Mouse (Mus musculus) intestine, postnatal 0 days (tissue): ENCODE results near the gene Endog. TPM values are rescaled to one million over a fixed set of nuclear protein-coding genes. Genes with fewer than 3 reads are reported as not detected.

Experiments used
- ATAC-seq: fragments of 200-750 bp; cut with Nextera tagmentation; 2 replicates; pipeline ENCODE4 v1.8.0; 2017; ENCODE audit warnings: mild to moderate bottlenecking, moderate TSS enrichment, moderate library complexity
- H3K27ac ChIP-seq: fragments of 300-500 bp; sonication (generic); 2 replicates; pipeline ENCODE4 v1.5.1; 2014; ENCODE audit warnings: mild to moderate bottlenecking, low read depth, low read length, moderate library complexity
- H3K27me3 ChIP-seq: fragments of 300-500 bp; sonication (generic); replicated peaks from 2 replicates; pipeline ENCODE4 v1.6.1; 2014; ENCODE audit warnings: low read length, mixed read lengths; ENCODE audit not compliant: control insufficient read depth, insufficient read depth
- H3K36me3 ChIP-seq: fragments of 300-500 bp; sonication (generic); 2 replicates; pipeline ENCODE4 v1.6.1; 2014; ENCODE audit warnings: mild to moderate bottlenecking, moderate library complexity; ENCODE audit not compliant: control insufficient read depth, insufficient read depth
- H3K4me1 ChIP-seq: fragments of 300-500 bp; sonication (generic); replicated peaks from 2 replicates; pipeline ENCODE4 v1.6.1; 2014; ENCODE audit warnings: antibody characterized with exemption, low read length, mixed read lengths; ENCODE audit not compliant: control insufficient read depth, insufficient read depth
- H3K4me2 ChIP-seq: fragments of 300-500 bp; sonication (generic); replicated peaks from 2 replicates; pipeline ENCODE4 v1.6.1; 2014; ENCODE audit warnings: low read depth, mild to moderate bottlenecking, moderate library complexity
- H3K4me3 ChIP-seq: fragments of 300-500 bp; sonication (generic); 2 replicates; pipeline ENCODE4 v1.5.1; 2014; ENCODE audit warnings: low read depth, low read length
- H3K9ac ChIP-seq: fragments of 300-500 bp; sonication (generic); 2 replicates; pipeline ENCODE4 v1.6.1; 2014; ENCODE audit warnings: mild to moderate bottlenecking, low read depth, low read length
- H3K9me3 ChIP-seq: fragments of 300-500 bp; sonication (generic); 2 replicates; pipeline ENCODE4 v1.6.1; 2016; ENCODE audit warnings: mixed run types; ENCODE audit not compliant: control insufficient read depth
- CTCF ChIP-seq: sonication (generic); IDR thresholded peaks from 2 replicates; pipeline ENCODE4 v1.5.1; 2016; ENCODE audit warnings: low read depth, mild to moderate bottlenecking, control low read depth, antibody characterized with exemption, moderate library complexity
- WGBS: fragments of 180-500 bp; shearing (Covaris S2); extraction: QIAGEN DNeasy Blood & Tissue Kit; methylation state at CpG from one replicate; pipeline ENCODE4 v1.1.7; 2014; 5-methylcytosine and 5-hydroxymethylcytosine counted together
- polyA plus RNA-seq: library from polyadenylated mRNA; unstranded; fragments of >200 nt; fragmentation: Nextera tagmentation; extraction: Ambion mirVana; gene quantifications from 2 replicates; pipeline ENCODE4 v1.2.1, GENCODE M21; 2015

Gene Endog
- polyA plus RNA-seq, 1 experiment from 2014 or later = 56.3 TPM

- Histone ChIP-seq H3K27me3 (no peaks in the 10 kb centered on the region), H3K9ac (no peak overlapping the region), H3K36me3 (no peaks in the 10 kb centered on the region), H3K4me2 (no peak overlapping the region), H3K9me3 (no peaks in the 10 kb centered on the region), H3K4me1 (peaks cover 8% of the 10 kb centered on the region; the same call in 1 of the 2 replicates), H3K4me3 (no peak overlapping the region), H3K27ac (peak overlapping the region; percentile 24; the same call in 1 of the 2 replicates)
- TF ChIP-seq CTCF = no peak
- ATAC-seq = 0 out of 2 replicates have a peak, but pooled peaks have one; percentile 32
- 49% methylated on average over 4 of the region's 4 CpGs for WGBS
Measured at GRCm38 (mm10) chr2:30198021-30198420, 26.7 kb downstream of the Endog start.

GRCm38 (mm10) chr2:30199984-30200383 is 28.7 kb downstream of the Endog start:
- Histone ChIP-seq H3K9ac (no peak overlapping the region), H3K27me3 (no peaks in the 10 kb centered on the region), H3K4me3 (no peak overlapping the region), H3K27ac (peak overlapping the region; percentile 88), H3K4me1 (peaks cover 8% of the 10 kb centered on the region; the same call in 1 of the 2 replicates), H3K4me2 (0 out of 2 replicates have a peak overlapping the region, but pooled peaks have one; percentile 28), H3K36me3 (no peaks in the 10 kb centered on the region), H3K9me3 (no peaks in the 10 kb centered on the region)
- ATAC-seq = peak; percentile 85
- 30% methylated on average over 1 of the region's 1 CpGs for WGBS
- TF ChIP-seq CTCF = no peak

- TF ChIP-seq CTCF = no peak
- H3K36me3 ChIP-seq = no peaks in the 10 kb centered on the region
- no peak overlapping the region for H3K4me3 ChIP-seq
- no peak overlapping the region for H3K9ac ChIP-seq
- ATAC-seq = peak; percentile 2; the same call in 1 of the 2 replicates
- H3K4me2 ChIP-seq = 0 out of 2 replicates have a peak overlapping the region, but pooled peaks have one; percentile 28
- no peaks in the 10 kb centered on the region for H3K9me3 ChIP-seq
- WGBS = 39% methylated on average over 5 of the region's 5 CpGs
- H3K4me1 ChIP-seq = peaks cover 8% of the 10 kb centered on the region; the same call in 1 of the 2 replicates
- no peaks in the 10 kb centered on the region for H3K27me3 ChIP-seq
- H3K27ac ChIP-seq = peak overlapping the region; percentile 88
Measured at GRCm38 (mm10) chr2:30200388-30200925, 29.2 kb downstream of the Endog start.

- H3K4me1 ChIP-seq = peaks cover 5% of the 10 kb centered on the region; the same call in 1 of the 2 replicates
- no peak for ATAC-seq
- H3K4me3 ChIP-seq = no peak overlapping the region
- no peaks in the 10 kb centered on the region for H3K27me3 ChIP-seq
- H3K36me3 ChIP-seq = no peaks in the 10 kb centered on the region
- no peak overlapping the region for H3K4me2 ChIP-seq
- no peaks in the 10 kb centered on the region for H3K9me3 ChIP-seq
- WGBS = 84% methylated on average over 7 of the region's 7 CpGs
- no peak overlapping the region for H3K27ac ChIP-seq
- no peak overlapping the region for H3K9ac ChIP-seq
- TF ChIP-seq CTCF = peak; percentile 79
Measured at GRCm38 (mm10) chr2:30203439-30203838, 32.1 kb downstream of the Endog start.

- Histone ChIP-seq H3K36me3 (no peaks in the 10 kb centered on the region), H3K27ac (peak overlapping the region; percentile 79), H3K4me2 (peak overlapping the region; percentile 78), H3K4me1 (no peaks in the 10 kb centered on the region), H3K4me3 (peak overlapping the region; percentile 64), H3K9me3 (no peaks in the 10 kb centered on the region), H3K27me3 (no peaks in the 10 kb centered on the region), H3K9ac (peak overlapping the region; percentile 59)
- peak; percentile 54 for ATAC-seq
- under 1% methylated on average over 13 of the region's 13 CpGs for WGBS
- TF ChIP-seq CTCF = no peak
Measured at GRCm38 (mm10) chr2:30205255-30205628, 33.9 kb downstream of the Endog start.

- H3K36me3 ChIP-seq = no peaks in the 10 kb centered on the region
- peak within 1 kb of the TSS; percentile 79 for H3K27ac ChIP-seq
- peak within 1 kb of the TSS; percentile 78 for H3K4me2 ChIP-seq
- H3K9me3 ChIP-seq = no peaks in the 10 kb centered on the region
- no peaks in the 10 kb centered on the region for H3K27me3 ChIP-seq
- ATAC-seq = peak; percentile 91
- H3K4me1 ChIP-seq = no peaks in the 10 kb centered on the region
- H3K4me3 ChIP-seq = peak within 1 kb of the TSS; percentile 64
- TF ChIP-seq CTCF = no peak
- H3K9ac ChIP-seq = peak within 1 kb of the TSS; percentile 59
- WGBS = 0% methylated on average over 44 of the region's 44 CpGs
Measured at GRCm38 (mm10) chr2:30205629-30206357, 34.5 kb downstream of the Endog start, which contains the start of gene Kyat1. Gene Kyat1, minus strand, starts transcription at chr2:30205847.
